Mouse (Mus musculus) retina, adult 2 months (tissue): Measurements from ENCODE around the gene Cox10.

Experiments used
- DNase-seq: peaks from one replicate; pipeline ENCODE4 v3.0.0-alpha.2; 2012; ENCODE audit warnings: low read depth, low spot score

Gene Cox10

DNA sequence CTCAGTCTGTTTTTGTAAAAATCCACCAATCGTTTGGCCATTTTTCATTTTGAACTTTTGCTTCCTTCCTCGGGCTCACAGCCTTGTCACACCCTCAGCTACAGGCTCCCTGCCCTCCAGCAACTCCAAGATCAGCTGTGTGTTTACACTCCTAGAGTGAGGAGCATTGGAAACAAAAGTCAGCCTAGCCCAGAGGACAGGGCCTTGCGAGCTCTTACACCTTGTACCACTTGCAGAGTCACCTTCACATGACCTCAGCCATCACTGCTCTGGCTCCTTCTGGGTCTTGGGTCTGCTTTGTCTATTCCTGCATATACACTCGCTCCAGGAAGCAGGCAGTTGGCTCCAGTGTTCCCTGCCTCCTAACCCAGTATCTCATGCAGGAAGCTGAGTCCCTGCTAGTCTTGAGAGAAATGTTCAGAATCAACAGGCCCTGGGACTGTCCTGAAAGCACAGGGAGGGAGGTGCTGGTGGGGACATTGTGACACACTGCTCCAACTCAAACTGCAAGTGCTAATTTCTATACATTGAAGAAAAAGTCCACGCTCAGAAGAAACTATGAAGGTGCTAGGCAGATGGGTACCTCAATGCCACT lies 79.0 kb downstream of the Cox10 start:
- no peak for DNase-seq

DNA sequence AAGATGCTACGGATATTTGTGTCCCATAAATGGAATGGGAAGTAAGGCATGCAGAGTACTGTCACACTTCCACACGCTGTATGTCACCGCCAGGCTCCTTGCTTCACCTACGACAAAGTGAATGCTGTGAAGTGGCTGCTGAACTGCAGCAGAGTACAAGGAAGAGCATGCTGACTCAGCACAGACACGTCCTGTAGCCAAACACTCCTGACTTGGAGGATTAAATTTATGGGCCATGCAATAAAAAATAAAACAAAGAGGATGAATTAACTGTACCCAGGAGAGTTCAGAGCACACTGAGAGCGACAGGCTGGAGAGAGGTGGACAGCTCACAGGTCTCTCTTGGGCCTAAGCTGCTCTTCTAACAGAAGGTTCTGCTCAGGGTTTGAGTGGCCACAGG lies 79.8 kb downstream of the Cox10 start:
- DNase-seq = no peak

GRCm38 (mm10) chr11:63991958-63992357 lies 87.3 kb downstream of the Cox10 start:
- DNase-seq = no peak

GRCm38 (mm10) chr11:63990759-63991158 lies 88.5 kb downstream of the Cox10 start:
- no peak for DNase-seq

GRCm38 (mm10) chr11:63990311-63990710 lies 89.0 kb downstream of the Cox10 start:
- DNase-seq = no peak

DNA sequence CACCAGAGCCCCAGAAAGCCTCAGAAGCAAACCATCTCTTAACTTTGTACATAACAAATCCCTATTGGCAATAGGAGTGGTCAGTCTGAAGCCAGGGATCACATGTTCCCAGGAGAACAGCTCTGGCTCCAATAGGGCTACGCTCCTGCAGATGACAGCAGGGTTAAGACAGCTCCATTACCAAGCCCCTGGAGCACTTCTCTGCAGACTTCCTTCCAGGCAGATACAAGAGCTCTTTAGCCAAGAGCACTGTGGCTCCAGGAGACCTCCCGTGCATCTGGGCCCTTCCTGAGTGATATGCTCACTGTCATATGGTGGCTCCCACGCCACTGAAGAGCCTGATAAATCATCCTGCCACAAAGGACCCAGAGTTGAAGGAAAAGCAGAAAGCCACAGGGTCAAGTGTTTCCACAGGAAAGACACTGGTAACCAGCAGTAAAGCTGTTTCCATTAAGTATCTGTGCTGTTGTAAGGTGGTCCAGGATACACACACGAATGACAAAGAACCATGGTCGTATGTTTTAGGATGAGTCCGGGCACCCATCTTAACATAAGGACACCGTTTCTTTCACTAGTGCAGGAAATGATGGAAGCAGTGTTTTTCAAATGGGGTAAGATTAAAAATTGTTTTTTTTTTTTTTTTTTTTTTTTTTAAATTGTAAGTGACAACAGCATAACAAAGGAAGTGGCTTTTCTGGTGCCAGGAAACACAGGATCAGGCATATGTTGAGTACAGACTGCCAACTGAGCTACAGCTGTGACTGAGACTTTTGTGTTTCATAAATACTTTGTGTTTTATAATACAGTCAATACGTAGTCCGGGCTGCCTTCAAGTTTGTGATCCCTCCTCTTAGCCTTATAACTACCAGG lies 90.0 kb downstream of the Cox10 start:
- DNase-seq = no peak

- no peak for DNase-seq
Measured at GRCm38 (mm10) chr11:63988031-63988665, 91.1 kb downstream of the Cox10 start.

DNA sequence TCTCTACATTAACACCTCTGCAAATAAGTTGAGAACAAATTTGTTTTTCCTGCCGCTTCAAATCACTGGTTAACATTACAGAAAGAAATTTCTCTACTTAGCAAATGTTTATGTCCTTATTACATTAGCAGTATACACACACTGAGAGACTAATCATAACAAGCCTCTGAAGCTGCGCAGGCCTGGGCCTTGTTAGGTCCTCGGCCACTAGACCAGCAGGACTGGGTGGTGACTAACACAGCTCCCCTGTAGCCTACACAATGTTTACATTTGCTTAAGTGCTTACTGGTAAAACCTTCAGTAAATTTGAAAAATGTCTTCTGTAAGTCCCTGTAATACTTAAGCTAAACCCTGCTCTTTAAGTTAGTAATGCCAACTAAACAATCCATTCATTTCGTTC lies 92.6 kb downstream of the Cox10 start:
- no peak for DNase-seq

- DNase-seq = no peak
Measured at GRCm38 (mm10) chr11:63985481-63985880, 93.8 kb downstream of the Cox10 start.

DNA sequence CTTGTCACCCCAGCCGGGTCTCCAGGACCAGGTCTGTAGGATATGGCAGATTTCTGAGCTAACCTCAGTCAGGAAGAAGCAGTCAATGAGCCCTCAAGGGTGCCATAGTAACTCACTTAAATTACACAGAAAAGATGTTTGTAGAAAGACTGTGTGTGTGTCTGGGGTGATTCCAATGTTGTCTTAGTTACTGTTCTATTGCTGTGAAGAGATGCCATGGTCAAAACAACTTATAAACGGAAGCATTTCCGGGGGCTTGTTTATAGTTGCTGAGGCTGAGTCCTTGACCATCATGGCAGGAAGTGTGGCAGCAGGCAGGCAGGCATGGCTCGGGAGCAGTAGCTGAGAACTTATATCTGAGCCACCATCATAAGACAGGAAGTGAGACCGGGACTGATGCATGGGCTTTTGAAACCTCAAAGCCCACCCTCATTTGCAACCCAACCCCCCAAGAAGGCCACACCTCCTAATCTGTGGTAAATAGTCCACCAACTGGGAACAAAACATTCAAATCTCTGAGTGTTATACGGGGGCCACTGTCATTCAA lies 94.6 kb downstream of the Cox10 start:
- no peak for DNase-seq

- DNase-seq = no peak
Measured at GRCm38 (mm10) chr11:63977741-63978140, 101.5 kb downstream of the Cox10 start.

DNA sequence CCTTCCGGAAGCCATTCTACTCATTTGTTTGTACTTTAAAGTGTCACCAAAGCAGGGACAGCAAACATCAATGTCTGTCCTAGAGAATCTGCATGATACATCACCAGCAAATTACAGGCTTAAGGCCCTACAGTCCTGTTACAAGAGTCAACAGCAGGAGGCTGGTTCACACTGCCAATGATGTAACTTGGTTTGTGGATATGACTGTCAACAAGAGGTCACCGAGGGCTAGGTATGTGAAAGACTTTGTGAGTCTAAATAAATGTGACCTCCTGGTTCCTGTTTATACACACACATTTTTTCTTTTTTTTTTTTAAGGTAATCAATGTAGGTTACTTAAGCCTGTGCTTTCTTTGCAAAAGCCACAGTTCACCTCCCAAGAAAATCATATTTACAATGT lies 102.5 kb downstream of the Cox10 start:
- DNase-seq = no peak

- DNase-seq = no peak
Measured at GRCm38 (mm10) chr11:63975260-63975899, 103.9 kb downstream of the Cox10 start.

DNA sequence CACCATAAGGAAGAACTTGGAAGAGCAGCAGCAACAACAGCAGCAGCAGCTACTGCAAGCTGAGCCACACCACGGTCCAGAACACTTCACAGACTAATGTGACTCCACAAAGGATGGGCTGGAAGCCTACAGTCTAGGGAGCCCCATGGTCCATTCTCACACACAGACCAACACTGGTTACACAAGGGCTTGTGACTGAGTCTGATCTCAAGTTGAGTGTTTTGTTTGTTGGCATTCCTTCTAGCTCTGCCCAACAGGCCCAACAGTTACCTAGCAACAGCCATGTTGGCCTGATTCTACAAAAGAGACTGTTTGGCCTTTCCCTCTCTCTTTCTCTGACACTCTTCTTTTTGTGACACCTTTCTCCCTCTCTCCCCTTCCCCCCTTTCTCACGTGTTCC lies 105.3 kb downstream of the Cox10 start:
- no peak for DNase-seq

GRCm38 (mm10) chr11:63971462-63971861 lies 107.8 kb downstream of the Cox10 start:
- no peak for DNase-seq

- DNase-seq = no peak
Measured at GRCm38 (mm10) chr11:63970818-63971217, 108.5 kb downstream of the Cox10 start.

- no peak for DNase-seq
Measured at GRCm38 (mm10) chr11:63969205-63969910, 109.9 kb downstream of the Cox10 start.

DNA sequence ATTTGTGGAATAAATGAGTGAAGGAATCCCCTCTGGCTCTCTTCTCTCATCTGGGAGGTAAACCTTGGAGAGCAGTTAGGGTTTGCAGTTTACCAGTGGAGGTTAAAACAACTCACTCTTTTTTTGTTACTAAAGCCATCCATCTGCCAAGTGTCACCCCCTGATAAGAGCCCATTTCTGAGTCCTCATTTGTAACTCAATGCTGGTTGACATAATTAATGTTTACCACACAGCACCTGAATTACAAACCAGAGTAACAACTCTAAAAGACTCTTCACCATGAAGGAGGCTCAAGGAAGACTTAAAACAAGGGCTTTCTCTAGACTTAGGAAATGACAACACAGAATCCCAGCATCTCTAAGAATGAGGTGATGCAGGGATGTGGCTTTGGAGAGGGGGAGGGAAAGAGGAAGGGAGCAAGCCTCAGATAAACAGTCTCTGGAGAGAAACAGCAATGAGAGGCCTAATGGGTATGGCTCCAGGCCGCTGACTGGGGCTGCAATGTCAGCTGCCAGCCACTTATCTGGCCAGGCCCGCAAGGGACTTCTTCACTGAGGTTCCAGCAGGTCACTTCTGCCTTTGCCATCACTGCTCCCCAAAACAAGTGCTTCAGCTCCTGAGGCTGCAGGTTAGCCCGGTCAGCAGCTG lies 110.8 kb downstream of the Cox10 start:
- DNase-seq = no peak

GRCm38 (mm10) chr11:63967641-63968387 lies 111.5 kb downstream of the Cox10 start:
- DNase-seq = no peak

DNA sequence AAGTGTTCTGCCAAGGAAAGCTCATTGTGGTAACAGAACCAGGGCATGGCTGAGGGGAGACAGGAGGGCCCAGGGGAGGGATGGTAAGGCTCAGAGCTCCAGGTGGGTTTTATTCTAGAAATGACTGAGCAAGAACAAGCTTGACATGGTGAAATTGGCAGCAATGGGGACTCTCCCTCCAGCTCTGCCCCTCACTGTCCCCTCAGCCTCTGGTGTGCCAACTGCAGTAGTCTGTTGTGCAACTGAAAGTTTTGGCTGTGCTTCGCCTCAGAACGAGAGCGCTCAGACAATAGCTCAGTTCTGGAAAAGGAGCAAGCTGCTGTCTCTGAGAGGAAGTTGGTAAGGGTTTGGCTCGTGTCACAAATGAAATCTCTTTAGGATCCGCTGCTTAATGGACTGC lies 113.8 kb downstream of the Cox10 start:
- no peak for DNase-seq
